Mouse (Mus musculus) Muller cell, postnatal 12 days (primary cell): ENCODE measurements around the gene Ip6k3.

ENCODE experiments used
- DNase-seq: peaks from one replicate; pipeline ENCODE4 v3.0.0-alpha.2; 2015; ENCODE audit errors: inconsistent ontology term

Ip6k3 gene

DNA sequence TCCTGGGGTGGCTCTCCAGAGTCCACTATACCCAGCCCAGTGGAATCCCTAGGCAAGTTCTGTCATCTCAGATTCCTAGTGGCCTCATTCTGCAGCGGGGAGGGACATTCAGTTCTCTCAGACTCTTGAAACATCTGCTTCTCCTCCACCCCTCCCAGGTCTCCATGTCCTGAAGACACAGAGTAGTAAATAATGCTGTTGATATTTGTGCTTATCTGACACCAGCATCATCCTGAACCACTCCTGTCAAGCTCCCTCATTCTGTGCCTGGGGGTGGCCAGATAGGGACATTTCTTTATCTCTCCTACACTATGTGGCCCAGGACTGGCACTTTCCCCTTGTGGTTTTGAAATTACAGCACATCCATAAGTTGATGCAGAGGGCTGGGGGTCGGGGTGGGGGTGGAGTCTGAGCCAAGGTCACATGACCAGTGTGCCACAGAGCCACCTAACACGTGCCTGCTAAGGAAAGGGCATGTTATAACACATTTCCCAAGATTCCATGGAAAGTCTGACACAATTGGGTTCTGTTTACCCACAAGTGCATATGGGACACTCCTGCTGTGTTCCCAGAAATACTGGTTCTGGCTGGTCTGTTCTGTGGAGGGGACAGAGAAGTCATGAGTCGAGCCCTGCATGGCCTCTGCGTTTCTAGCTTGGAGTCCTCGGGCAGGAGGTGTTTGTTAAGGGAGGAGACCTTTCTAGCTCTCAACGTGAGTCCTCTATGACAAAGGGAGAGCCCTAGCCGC lies 14.4 kb downstream of the Ip6k3 start:
- DNase-seq = no peak

DNA sequence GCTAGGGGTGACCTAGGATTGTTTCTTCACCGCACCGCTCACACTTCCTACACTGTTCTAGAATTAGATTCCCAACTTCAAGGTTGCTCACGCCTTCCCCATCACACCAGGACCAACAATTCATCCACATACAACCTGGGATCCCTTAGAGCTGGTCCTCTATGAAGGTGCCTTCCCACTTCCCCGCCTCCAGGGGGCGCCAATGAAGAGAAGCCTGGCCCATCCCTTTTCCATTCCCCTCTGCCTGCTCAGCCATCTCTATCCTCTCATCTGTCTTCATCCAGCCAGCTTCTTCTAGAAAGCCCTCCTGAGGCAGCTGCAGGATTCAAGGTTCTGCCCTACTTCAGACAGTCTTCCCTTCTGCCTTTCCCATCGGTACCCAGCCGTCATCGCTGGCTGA lies 16.2 kb downstream of the Ip6k3 start:
- no peak for DNase-seq

DNA sequence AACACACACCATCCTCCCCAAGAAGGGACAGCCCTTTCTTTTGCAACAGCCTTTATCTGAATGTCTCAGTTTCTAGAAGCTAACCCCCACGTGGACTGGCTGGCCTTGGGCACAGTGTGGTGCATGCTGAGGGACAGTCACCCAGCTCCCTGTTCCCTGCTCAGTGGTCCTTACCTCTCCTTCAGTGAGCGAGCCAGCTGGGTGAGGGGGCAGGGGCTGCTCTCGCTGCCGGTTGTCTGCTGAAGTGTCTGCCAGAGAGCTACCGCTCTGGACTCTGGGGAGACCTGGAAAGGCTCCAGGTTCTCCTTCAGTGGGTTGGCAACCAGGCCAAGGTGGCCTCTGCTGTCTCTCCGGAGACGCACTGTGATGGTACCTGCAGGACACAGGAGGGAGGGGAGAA lies 16.7 kb downstream of the Ip6k3 start:
- DNase-seq = no peak

DNA sequence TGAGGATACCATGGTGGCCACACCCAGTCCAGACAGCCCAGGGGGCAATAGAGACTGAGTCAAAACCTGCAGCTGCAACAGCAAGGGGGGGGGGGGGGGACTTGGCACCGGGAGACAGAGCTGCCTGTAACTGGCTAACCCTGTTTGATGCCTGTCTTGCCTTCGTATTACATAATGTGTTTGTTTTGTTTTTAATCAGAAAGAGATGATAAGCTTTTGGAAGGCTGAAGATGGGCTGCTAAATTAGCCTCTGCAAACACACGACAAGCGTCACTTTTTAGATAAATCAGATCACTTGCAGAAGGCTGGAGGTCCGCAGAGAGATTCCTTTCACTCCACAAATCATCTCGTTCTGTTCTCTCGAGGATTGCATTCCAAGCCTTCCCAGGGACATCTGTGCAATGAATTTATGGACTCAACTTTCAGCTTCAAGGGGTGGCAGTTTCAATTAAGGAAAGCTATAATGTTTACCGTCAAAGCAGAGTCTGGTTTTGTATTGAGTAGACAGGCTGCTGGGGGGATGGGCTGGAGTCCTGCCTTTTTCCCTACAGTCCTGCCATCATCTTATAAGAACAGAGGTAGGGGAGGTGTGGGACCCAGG lies 21.2 kb downstream of the Ip6k3 start:
- peak; percentile 62 for DNase-seq

DNA sequence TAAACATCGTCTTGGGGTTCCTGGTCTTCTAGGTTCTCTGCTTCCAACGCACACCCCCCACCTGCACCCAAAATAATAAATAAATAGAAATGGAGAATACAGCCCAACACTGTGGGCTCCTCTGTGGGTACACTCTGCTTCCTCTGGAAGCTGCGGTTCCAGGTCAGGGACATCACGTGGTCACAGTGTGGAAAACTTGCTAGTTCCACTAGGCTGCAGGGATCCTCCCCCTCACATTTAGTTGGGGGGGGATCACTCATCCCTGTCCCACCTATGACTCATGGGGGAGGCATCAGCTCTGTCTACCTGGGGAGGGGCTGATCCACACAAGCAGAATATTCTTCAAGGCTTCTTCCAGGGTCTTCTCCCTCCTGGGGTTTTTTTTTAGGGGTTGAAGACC lies 23.4 kb downstream of the Ip6k3 start:
- DNase-seq = no peak

DNA sequence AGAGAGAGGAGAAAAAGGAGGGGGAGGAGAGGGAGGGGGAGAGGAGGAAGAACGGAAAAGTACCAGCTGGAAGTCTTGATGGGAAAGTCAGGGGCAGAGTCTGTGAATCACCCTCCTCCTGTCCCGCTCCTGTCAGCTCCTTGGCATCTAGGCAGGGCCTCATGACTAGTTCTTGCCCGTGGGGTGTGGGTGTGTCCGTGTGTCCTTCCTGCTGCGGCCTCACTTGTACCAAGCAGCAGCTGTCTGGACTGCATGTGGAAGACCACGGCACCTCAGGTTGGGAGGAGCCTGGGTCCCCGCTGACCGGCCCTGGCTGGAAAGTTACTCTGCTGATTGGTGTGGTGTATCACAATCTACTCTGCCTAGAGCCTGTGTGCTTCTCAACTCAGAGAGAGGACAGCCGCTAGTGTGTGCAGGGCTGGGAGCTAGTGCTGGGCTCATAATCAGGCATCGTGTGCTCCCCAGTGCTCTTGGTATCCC lies 25.6 kb downstream of the Ip6k3 start:
- peak; percentile 56 for DNase-seq

DNA sequence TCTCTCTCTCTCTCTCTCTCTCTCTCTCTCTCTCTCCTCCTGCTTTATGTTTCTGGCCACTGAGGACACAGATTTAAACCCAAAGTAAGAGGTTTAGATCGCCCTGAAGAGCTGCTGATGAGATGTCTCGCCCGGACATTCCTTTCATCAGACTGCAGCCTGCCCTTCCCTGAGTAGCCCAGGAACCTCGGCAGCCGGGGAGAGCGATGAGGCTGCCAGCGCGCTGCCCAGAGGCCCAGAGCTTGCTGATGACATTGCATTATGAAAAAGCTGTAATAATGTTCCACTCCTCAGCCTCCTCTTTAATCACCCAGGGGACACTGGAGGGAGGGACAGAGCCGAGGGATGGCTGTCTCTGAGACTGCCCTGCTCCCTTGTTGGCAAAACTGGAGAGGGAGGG lies 27.3 kb downstream of the Ip6k3 start:
- DNase-seq = peak; percentile 41

DNA sequence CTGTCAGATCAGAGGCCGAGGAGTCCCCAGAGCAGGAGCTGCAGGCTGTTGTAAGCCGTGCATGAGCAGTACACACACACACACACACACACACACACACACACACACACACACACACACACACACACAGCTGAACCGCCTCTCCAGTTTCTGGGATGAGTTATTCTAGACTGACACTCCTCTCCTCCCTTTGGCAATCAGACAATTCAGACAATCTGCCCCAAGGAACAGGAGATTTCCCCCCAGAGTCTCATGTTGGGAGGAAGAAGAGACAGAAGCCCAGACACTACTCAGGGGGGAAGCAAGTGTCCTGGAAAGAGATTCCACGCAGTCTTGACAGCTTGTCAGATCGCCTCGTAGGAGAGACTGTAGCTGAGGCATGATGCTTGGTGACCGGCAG lies 28.3 kb downstream of the Ip6k3 start:
- peak; percentile 39 for DNase-seq

DNA sequence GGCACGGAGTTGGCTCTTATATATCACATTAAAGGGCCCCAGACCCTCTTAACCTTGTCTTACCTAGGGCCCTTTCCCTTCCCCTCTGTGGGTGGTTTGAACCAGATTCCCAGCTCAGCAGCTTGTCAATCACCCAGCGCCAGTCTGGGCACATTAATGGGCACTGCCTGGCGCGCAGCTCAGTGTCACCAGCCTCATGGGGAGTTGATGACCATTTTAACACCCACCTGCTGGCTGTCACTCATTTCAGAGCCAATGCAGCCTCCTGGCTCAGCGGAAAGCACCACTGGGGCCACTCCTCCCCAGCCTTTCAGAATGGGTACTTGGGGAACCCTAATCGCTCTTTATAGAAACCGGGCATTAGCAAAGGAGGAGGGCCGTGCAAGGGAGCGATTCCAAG lies 29.2 kb downstream of the Ip6k3 start:
- DNase-seq = no peak

DNA sequence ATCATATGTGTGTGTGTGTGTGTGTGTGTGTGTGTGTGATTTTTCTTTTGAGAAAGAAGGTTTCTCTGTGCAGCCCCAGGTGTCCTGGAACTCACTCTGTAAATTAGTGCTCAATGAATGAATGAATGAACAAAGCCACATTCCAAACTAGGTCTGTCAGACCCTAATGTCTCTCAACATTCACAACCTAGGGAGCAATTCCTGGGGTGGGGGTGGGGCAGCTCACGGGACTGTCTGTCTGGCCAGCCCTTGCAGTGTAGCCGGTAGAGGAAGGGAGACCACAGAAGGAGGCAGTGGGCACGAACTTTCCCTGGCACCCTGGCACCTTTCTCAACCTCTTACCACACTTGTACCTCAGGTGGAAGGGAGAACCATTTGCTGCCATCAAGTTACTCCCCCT lies 32.9 kb downstream of the Ip6k3 start:
- peak; percentile 94 for DNase-seq

DNA sequence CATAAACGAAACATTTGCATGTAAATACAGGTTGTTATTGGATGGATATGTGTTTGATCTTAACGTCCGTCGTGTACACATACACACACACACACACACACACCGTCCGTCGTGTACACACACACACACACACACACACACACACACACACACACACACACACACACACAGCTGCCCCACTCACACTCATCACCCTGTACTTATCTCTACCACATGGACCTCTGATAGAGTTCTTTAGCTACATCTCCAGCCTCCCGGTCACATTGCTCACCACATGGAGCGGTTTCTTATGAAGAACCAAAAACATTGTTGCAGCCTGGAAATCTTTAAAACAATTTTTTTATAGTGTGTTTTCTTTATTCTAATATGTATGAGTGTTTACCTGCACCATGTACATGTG lies 33.4 kb downstream of the Ip6k3 start:
- DNase-seq = no peak

DNA sequence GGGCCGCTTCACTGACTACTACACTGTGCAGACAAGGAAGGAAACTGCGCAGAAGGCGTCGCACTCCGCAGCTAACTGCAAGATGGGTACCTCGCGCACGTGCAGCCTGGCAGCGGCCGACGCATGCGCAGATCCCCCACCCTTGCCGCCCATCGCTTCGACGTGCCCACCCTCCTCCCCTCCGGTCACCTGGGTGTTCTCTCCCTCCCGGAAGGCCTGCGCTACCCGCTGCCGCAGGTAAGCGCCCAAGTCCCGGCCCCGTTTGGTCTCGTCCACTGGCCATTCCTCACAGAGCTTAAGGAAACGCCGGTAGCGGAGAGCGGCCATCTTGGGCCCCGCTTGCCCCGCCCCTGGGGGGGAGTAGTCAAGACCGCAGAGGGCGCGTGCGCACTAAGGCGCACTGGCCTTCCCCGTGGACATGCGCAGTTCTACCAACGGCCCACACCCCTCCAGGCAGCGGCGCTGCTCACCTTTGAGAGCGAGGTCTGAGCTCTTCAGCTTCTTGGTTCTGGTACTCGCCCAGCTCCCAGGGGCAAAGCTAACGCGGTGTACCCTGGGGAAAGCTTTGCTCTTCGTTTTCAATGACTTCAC lies 33.9 kb downstream of the Ip6k3 start, which contains the start of gene Uqcc2:
Gene Uqcc2 (minus strand): TSS at position 366 of the 591 bp plus-strand sequence.
- peak; percentile 98 for DNase-seq

DNA sequence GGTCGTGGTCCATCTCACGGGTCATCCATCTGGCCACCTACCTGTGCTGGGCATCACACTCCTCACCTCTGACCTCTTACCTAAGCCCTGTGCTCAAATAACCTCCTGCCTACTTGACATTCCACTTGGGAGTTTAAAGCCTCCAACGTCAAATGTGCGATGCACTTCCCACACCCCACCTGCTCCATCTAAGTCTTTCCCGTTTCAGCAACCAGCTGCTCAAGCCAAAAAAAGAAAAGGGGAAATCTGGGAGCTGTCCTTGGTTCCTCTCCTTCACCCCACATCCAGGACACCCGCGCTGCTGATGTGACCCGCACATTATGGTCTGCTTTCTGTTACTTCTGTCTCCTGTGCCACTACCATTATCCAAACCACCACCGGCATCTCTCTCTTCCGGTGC lies 35.4 kb downstream of the Ip6k3 start:
- DNase-seq = no peak

DNA sequence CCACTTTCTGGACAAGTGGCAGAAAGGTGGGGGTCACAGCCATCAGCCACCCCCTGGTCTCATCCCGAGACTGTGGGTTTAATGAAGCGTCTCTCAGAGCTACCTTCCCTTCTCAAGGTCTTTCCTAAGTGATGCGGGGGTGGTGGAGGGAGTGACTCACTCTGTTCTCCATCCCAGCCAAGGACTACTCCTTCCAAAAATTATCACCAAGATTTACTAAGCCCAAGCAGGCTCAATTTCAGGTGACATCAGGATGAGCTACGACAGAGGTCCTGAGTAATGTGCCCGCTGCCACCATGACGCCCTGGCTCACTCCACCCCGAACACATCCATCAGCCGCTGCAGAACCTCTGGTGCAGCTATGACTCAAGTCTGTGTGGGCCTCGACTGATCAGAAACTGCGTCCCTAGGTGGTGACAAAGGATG lies 36.3 kb downstream of the Ip6k3 start:
- DNase-seq = no peak

DNA sequence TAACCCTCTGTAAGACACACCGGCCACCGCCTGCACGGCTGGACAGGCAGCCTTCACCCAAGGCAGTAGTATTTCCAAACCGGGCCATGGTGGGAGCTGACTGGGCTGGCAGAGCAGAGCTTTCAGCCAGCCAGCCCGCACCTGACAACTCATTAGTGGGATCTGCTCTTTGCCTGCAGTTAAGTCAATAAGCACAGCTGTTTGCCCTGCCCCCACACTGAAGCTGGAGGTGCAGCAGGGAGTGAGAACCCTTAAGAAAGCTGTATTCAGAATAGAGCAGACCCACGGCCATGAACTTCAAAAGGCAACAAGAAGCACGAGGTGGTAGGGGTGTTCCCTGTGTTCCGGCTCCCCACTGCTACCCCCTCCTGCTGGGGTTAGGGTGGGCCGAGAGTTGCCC lies 37.3 kb downstream of the Ip6k3 start:
- DNase-seq = no peak

DNA sequence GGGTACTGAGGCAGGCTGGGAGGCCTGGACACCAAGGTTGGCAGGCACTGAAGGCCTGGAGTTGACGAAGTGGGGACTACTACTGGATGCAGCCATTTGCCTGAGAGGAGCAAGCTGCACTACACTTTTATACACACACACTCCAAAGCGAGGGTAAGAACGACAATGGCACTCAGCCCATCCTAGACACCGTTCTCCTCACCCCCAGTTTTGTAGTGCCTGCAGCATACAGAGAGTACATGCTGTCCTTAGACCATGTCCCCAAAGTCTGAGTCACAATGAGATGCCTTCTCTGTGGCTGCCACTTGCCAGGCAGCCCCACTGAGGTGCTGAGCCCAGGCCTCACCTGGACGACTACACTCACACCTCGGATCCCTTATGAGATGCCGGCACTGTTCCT lies 37.8 kb downstream of the Ip6k3 start:
- no peak for DNase-seq

DNA sequence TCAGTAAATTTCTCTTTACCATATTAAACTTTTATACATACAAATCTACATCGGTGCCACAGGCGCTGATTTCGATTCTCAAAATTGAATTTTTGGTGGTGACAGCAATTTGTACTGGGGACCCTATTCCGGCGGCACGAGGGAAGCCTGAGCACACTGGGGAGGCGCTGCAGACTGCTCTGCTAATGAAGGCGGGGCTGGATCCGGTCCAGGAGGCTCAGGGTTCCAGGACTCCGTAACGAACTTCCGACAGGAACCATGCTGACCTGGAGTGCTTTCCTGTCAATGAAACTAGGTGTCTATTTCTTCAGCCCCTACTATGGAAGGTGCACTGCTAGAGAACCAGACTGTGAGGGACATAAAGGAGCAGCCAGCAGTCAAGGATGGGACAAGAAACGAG lies 38.3 kb downstream of the Ip6k3 start:
- DNase-seq = no peak

DNA sequence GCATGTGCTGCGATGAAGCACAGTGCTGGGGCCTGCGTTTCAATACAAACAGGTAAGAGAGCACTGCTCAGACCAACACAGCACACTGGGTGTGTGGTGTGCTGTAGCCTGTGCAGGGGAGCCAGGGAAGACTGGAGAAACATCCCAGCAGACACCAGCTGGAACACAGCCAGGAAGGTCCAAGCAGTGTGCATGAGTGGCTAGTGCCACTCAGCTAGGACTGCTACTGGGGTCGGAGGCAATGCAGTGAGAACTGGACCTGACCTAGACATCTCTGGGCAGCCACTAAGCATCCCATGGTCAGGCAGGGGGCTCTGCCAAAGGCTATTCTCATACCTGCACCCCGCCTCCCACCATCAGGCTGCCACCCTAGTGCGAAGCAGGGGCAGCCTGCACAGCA lies 39.4 kb downstream of the Ip6k3 start:
- DNase-seq = no peak

DNA sequence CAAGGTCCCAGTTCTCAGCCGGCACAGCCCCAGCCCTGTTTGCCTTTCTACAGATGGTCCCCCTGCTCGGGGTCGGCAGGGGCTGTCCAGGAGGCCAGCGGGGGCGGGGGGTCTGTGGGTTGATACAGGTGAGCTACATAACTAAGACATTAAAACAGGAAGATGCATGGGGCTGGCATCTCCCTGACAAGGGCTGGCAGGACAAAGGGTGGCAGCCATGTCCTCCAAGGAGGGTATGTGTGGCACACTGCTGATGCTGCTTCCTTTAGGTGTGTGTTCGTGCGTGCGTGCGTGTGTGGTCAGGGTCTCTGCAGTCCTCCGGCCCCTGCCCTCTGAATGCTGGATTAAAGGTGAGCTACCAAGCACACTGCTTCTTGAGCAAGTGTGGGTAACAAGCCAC lies 40.6 kb downstream of the Ip6k3 start:
- no peak for DNase-seq

DNA sequence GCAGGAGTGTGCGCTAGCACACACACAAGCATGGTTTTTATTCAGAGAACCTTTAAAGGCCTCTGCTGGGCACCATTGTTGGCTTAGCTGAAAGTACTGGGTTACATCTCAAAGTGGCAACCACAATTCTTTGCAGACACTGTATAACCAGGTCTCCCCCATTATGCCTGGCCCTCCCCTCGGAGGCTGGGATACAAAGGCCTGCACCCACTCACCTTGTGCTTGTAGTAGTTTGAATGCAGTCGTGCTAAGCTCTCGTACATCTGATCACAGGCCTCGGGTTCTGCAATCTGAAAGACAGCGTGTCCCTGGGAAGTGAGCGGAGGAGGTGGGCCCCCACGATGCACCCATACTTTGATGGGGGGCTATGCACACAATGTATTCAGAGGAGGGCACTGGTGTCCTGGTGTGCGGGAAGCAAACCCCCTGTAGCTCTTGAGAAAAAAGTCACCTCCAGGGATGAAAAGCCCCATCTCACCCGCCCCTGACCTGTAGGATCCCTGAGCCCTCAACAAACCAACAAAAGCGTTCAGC lies 41.9 kb downstream of the Ip6k3 start:
- DNase-seq = no peak

DNA sequence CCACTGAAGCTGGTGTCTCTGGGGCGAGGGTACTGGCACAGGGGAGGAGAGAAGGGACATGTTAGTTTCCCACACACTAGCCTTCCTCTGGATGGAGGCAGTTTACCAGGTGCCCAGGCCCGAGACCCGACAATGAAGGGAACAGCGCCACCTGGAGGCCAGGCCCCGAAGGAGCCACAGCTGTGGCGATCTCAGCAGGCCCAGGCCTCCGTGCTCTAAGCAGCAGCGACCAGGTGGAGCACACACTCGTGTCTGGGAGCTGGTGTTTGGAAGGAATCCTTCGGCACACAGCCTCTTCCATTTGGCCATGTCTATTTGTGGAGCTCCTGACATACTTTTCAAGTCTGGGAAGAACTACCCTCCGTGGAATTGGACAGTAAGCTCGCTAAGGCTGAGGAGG lies 42.4 kb downstream of the Ip6k3 start:
- DNase-seq = peak; percentile 56

DNA sequence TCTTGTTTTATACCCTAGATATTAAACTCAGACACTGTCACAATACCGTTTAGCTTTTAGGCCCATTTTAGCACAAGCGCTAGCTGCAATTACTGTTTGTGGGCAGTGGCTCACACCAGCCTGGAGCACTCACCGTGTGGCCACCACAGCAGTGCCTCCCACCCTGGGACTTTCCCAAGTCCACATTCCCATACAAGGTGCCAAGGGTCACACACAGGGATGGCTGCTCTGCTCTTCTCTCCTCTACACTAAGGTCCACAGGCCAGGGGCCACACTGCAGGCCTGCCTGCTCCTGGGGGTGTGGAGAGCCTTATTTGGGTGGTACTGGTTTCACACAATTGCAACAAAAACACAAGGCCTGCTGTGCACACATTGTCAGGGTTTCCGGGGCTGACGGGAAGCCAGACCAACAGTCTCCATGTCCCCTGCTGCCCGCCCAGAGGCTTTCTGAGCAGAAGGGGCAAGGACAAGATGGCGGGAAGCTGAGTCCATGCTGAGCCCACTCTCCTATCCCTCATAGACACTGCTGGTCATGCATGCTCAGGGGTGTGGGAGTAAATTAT lies 43.7 kb downstream of the Ip6k3 start:
- DNase-seq = no peak

DNA sequence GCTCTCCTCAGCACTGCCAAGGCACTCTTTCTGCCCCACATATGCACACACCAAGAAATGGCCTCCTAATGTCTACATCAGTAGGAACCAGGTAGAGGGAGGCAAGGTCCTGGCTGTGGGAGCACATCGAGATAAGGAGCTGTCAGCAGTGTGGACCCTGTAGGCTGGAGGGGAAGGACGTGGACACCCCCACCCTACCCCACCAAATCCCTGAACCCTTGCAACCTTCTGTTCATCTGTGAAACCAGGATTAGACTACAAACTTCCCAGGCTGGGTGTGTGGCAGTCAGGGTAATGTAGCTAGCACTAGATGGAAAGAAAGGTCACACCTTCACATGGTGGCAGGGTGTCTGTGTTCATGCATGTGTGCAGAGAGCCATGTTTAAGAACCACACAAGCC lies 44.5 kb downstream of the Ip6k3 start:
- DNase-seq = no peak
